Mouse (Mus musculus) embryonic fibroblast, embryonic 13.5 days (primary cell): Measurements from ENCODE around the gene Mat2a.

Experiments
- CTCF ChIP-seq: IDR thresholded peaks from 2 replicates; pipeline ENCODE4 v1.5.1; 2011; ENCODE audit warnings: mild to moderate bottlenecking, control low read depth, low read length, moderate library complexity, borderline replicate concordance; ENCODE audit not compliant: insufficient read depth
- POLR2A ChIP-seq: IDR thresholded peaks from 2 replicates; pipeline ENCODE4 v1.6.1; 2011; ENCODE audit warnings: low read depth, mild to moderate bottlenecking, control low read depth, low read length, moderate library complexity

DNA sequence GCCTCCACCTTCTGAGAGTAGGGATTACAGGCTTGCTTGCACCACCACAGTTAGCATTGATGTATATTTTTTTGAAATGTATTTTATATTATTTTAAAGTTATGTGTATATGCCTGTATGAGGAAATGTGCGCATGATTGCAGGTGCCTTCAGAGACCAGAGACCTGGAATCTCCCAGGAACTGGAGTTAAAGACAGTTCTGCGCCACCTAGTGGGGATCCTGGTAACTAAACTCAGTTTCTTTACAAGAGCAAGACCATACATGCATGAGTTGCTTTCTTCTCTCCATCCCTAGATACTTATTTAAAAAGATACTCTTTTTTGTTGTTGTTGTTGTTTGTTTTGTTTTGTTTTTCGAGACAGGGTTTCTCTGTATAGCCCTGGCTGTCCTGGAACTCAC lies 29.8 kb downstream of the Mat2a start:
- TF ChIP-seq CTCF (no peak), POLR2A (no peak)
